Mouse (Mus musculus) embryo, embryonic 11 days (tissue): ENCODE data around the gene Trpd52l3.
"Not testable (repeated sequence)": the region's sequence is repeated elsewhere in the genome, so short reads cannot be mapped to it uniquely, and the experiment has no call there.

Experiments used
- DNase-seq: peaks from one replicate; pipeline ENCODE4 v3.0.0-alpha.2; 2015

The Trpd52l3 gene

GRCm38 (mm10) chr19:30003621-30004020 is at the start of gene Trpd52l3:
Gene Trpd52l3 (plus strand): TSS chr19:30003790.
- DNase-seq, result no peak

GRCm38 (mm10) chr19:29953833-29954232 is 49.8 kb upstream of the Trpd52l3 start:
- no peak for DNase-seq

- DNase-seq, result no peak
Measured at GRCm38 (mm10) chr19:29955454-29955853, 48.1 kb upstream of the Trpd52l3 start.

- DNase-seq, result no peak
Measured at GRCm38 (mm10) chr19:29960906-29961305, 42.7 kb upstream of the Trpd52l3 start.

GRCm38 (mm10) chr19:29961842-29962241 is 41.7 kb upstream of the Trpd52l3 start:
- no peak for DNase-seq

GRCm38 (mm10) chr19:29963598-29964092 is 39.9 kb upstream of the Trpd52l3 start:
- no peak for DNase-seq

GRCm38 (mm10) chr19:29967960-29968359 is 35.6 kb upstream of the Trpd52l3 start:
- DNase-seq, result no peak

GRCm38 (mm10) chr19:29973396-29973795 is 30.2 kb upstream of the Trpd52l3 start:
- DNase-seq, result no peak

- DNase-seq, result peak; percentile 56
Measured at GRCm38 (mm10) chr19:29978847-29979246, 24.7 kb upstream of the Trpd52l3 start.

GRCm38 (mm10) chr19:29979452-29980089 is 24.0 kb upstream of the Trpd52l3 start:
- no peak for DNase-seq

GRCm38 (mm10) chr19:29984208-29985005 is 19.2 kb upstream of the Trpd52l3 start:
- peak; percentile 5 for DNase-seq

- no peak for DNase-seq
Measured at GRCm38 (mm10) chr19:29986464-29987091, 17.0 kb upstream of the Trpd52l3 start.

GRCm38 (mm10) chr19:30000406-30001365 is 2.9 kb upstream of the Trpd52l3 start:
- no peak for DNase-seq

GRCm38 (mm10) chr19:30001550-30001949 is 2.0 kb upstream of the Trpd52l3 start:
- no peak for DNase-seq

- DNase-seq, result no peak
Measured at GRCm38 (mm10) chr19:30006371-30006770, 2.8 kb downstream of the Trpd52l3 start.

GRCm38 (mm10) chr19:30010520-30011296 is 7.1 kb downstream of the Trpd52l3 start:
- DNase-seq, result no peak

GRCm38 (mm10) chr19:30014331-30014730 is 10.7 kb downstream of the Trpd52l3 start:
- no peak for DNase-seq

- DNase-seq, result no peak
Measured at GRCm38 (mm10) chr19:30016156-30016555, 12.6 kb downstream of the Trpd52l3 start.

GRCm38 (mm10) chr19:30023419-30023818 is 19.8 kb downstream of the Trpd52l3 start:
- not testable (repeated sequence) for DNase-seq

- DNase-seq, result peak; percentile 58
Measured at GRCm38 (mm10) chr19:30029002-30029710, 25.6 kb downstream of the Trpd52l3 start.
